In genomic region chr11:43577713-43578478, GRCm38 (mm10) we compare ENCODE assay signal across 21 mouse cellular contexts. TPM values are rescaled to one million over a fixed set of nuclear protein-coding genes. Genes with fewer than 3 reads are reported as not detected.
DNase-seq lines count a peak whose midpoint lies in the region; ATAC-seq and TF ChIP-seq lines count a peak whose summit lies in the region.
"Had no signal": no experiment of that assay in that cellular context is flagged by ENCODE, and none has a peak within 500 bp of the region (broad histone marks: within the 10 kb centered on the region; RNA-seq: fewer than 3 reads in every experiment).

No protein-coding gene starts in this region.

- H3K36me3 ChIP-seq in hindbrain, embryonic 15.5 days: no peaks in the 10 kb centered on the region
- H3K36me3 ChIP-seq in hindbrain, embryonic 13.5 days: peaks cover 16% of the 10 kb centered on the region
- peaks cover 24% of the 10 kb centered on the region; the same call in 1 of the 2 replicates for H3K36me3 ChIP-seq in lung, embryonic 14.5 days (ENCODE audit: insufficient read depth)
- no peaks in the 10 kb centered on the region; the same call in 1 of the 2 replicates for H3K36me3 ChIP-seq in embryonic facial prominence, embryonic 14.5 days (ENCODE audit: control insufficient read depth, insufficient read depth, low read length)

- H3K27me3 ChIP-seq in hindbrain, embryonic 15.5 days: no peaks in the 10 kb centered on the region
- H3K27me3 ChIP-seq in hindbrain, embryonic 13.5 days: no peaks in the 10 kb centered on the region
- H3K27me3 ChIP-seq in lung, embryonic 14.5 days (ENCODE audit: insufficient read depth, low read length): no peaks in the 10 kb centered on the region
- H3K27me3 ChIP-seq in embryonic facial prominence, embryonic 14.5 days (replicated peaks; ENCODE audit: control insufficient read depth, insufficient read depth, low read length): no peaks in the 10 kb centered on the region
- H3K27me3 ChIP-seq: limb, embryonic 15.5 days had no signal

- no peak overlapping the region for H3K9ac ChIP-seq in hindbrain, embryonic 15.5 days
- no peak overlapping the region for H3K9ac ChIP-seq in hindbrain, embryonic 13.5 days
- H3K9ac ChIP-seq in lung, embryonic 14.5 days: no peak overlapping the region
- H3K9ac ChIP-seq in embryonic facial prominence, embryonic 14.5 days (ENCODE audit: low read depth, low read length): no peak overlapping the region
- H3K9ac ChIP-seq: limb, embryonic 15.5 days had no signal

- H3K4me3 ChIP-seq in hindbrain, embryonic 15.5 days: no peak overlapping the region
- H3K4me3 ChIP-seq in hindbrain, embryonic 13.5 days: no peak overlapping the region
- H3K4me3 ChIP-seq in lung, embryonic 14.5 days (ENCODE audit: low read depth, low read length): no peak overlapping the region
- no peak overlapping the region for H3K4me3 ChIP-seq in embryonic facial prominence, embryonic 14.5 days (ENCODE audit: low read depth, low read length)
- H3K4me3 ChIP-seq in layer of hippocampus, adult 2 months: no peak overlapping the region
- H3K4me3 ChIP-seq: erythroblast, embryonic 14.5 days; limb, embryonic 15.5 days had no signal

- peak; percentile 14 for DNase-seq in lung, embryonic 14.5 days
- DNase-seq in lung, postnatal 4 days: no peak
- peak; percentile 27 for DNase-seq in R1 (ENCODE audit: low read depth, low spot score)
- no peak for DNase-seq in embryonic facial prominence, embryonic 14.5 days (ENCODE audit: low spot score)
- no peak for DNase-seq in layer of hippocampus, adult 2 months (ENCODE audit: low spot score in 2 of 2)
- DNase-seq: cerebellum, postnatal 25 days; gastrocnemius, postnatal 14 days; kidney, adult 2 months; thymus, postnatal 4 days had no signal

- H3K4me2 ChIP-seq in hindbrain, embryonic 15.5 days: no peak overlapping the region
- H3K4me2 ChIP-seq in hindbrain, embryonic 13.5 days: no peak overlapping the region
- H3K4me2 ChIP-seq in lung, embryonic 14.5 days: no peak overlapping the region
- no peak overlapping the region for H3K4me2 ChIP-seq in embryonic facial prominence, embryonic 14.5 days (ENCODE audit: low read depth, low read length)
- H3K4me2 ChIP-seq: limb, embryonic 15.5 days had no signal

- 66% methylated on average over 11 of the region's 11 CpGs for WGBS in hindbrain, embryonic 15.5 days
- WGBS in hindbrain, embryonic 13.5 days: 65% methylated on average over 11 of the region's 11 CpGs
- 70% methylated on average over 11 of the region's 11 CpGs for WGBS in lung, embryonic 14.5 days
- WGBS in embryonic facial prominence, embryonic 14.5 days: 53% methylated on average over 11 of the region's 11 CpGs

- no peaks in the 10 kb centered on the region for H3K9me3 ChIP-seq in hindbrain, embryonic 15.5 days
- H3K9me3 ChIP-seq in hindbrain, embryonic 13.5 days: no peaks in the 10 kb centered on the region
- no peaks in the 10 kb centered on the region for H3K9me3 ChIP-seq in lung, embryonic 14.5 days (ENCODE audit: low read depth, low read length)
- H3K9me3 ChIP-seq in embryonic facial prominence, embryonic 14.5 days (ENCODE audit: control insufficient read depth, low read length): no peaks in the 10 kb centered on the region
- H3K9me3 ChIP-seq: limb, embryonic 15.5 days had no signal

- TF ChIP-seq CTCF in lung, embryonic 14.5 days (IDR thresholded peaks at IDR 0.05; ENCODE audit: low read depth): no peak
- TF ChIP-seq CTCF in layer of hippocampus, adult 2 months (conservative IDR thresholded peaks at IDR 0.05): no peak

- 0 out of 2 replicates have a peak, but pooled peaks have one; percentile 23 for ATAC-seq in hindbrain, embryonic 15.5 days (ENCODE audit: low FRiP score, low read depth)
- ATAC-seq in hindbrain, embryonic 13.5 days (ENCODE audit: low FRiP score): no peak
- ATAC-seq in lung, embryonic 14.5 days (ENCODE audit: insufficient read depth): no peak
- ATAC-seq in embryonic facial prominence, embryonic 14.5 days (ENCODE audit: low read depth): peak; percentile 35
- no peak for ATAC-seq in megakaryocyte, adult 5-6 weeks (ENCODE audit: poor library complexity, severe bottlenecking)

- H3K4me1 ChIP-seq in hindbrain, embryonic 15.5 days (replicated peaks): peaks cover 14% of the 10 kb centered on the region
- peaks cover 27% of the 10 kb centered on the region for H3K4me1 ChIP-seq in hindbrain, embryonic 13.5 days (replicated peaks)
- H3K4me1 ChIP-seq in lung, embryonic 14.5 days (ENCODE audit: insufficient read depth): peaks cover 13% of the 10 kb centered on the region; the same call in 1 of the 2 replicates
- peaks cover 9% of the 10 kb centered on the region for H3K4me1 ChIP-seq in embryonic facial prominence, embryonic 14.5 days (ENCODE audit: control insufficient read depth, insufficient read depth, low read length)
- H3K4me1 ChIP-seq: limb, embryonic 15.5 days had no signal

- no peak overlapping the region for H3K27ac ChIP-seq in hindbrain, embryonic 15.5 days (replicated peaks)
- no peak overlapping the region; the same call in 1 of the 2 replicates for H3K27ac ChIP-seq in hindbrain, embryonic 13.5 days
- no peak overlapping the region for H3K27ac ChIP-seq in lung, embryonic 14.5 days (ENCODE audit: low read depth)
- H3K27ac ChIP-seq in embryonic facial prominence, embryonic 14.5 days (replicated peaks; ENCODE audit: low read depth, low read length): no peak overlapping the region
- H3K27ac ChIP-seq in layer of hippocampus, adult 2 months: no peak overlapping the region
- H3K27ac ChIP-seq: limb, embryonic 15.5 days had no signal

RNA-seq across cellular contexts. Expression of gene 4933415A04Rik, which starts 8.9 kb away (rescaled TPM):
- polyA plus RNA-seq in hindbrain, embryonic 15.5 days (2015; fragmentation: Nextera tagmentation; extraction: Ambion mirVana): 3.4 and 3.8 TPM in 2 replicates
- polyA plus RNA-seq in hindbrain, embryonic 13.5 days (2015; fragmentation: Nextera tagmentation; extraction: Ambion mirVana): 6.1 and 7.2 TPM in 2 replicates
- 6.9 and 7.6 TPM in 2 replicates for polyA plus RNA-seq in lung, embryonic 14.5 days (2014; fragmentation: Nextera tagmentation; extraction: Ambion mirVana)
- polyA plus RNA-seq in embryonic facial prominence, embryonic 14.5 days (2014; fragmentation: Nextera tagmentation; extraction: Ambion mirVana): 1.6 and 2.2 TPM in 2 replicates
- total RNA-seq in megakaryocyte, adult 5-6 weeks (2015): not detected in 2 replicates
- not detected in 2 replicates for total RNA-seq in megakaryocyte, adult 5-6 weeks (2017)
- total RNA-seq in layer of hippocampus, adult 2 months (2021): 1 to 10 TPM; 1.9 to 2.4 TPM
- polyA plus RNA-seq: erythroblast, embryonic 14.5 days had no signal

RNA-seq across cellular contexts. Expression of gene Fabp6, which starts 23.4 kb away (rescaled TPM):
- polyA plus RNA-seq in hindbrain, embryonic 15.5 days (2015; fragmentation: Nextera tagmentation; extraction: Ambion mirVana): not detected in 2 replicates
- not detected in 2 replicates for polyA plus RNA-seq in hindbrain, embryonic 13.5 days (2015; fragmentation: Nextera tagmentation; extraction: Ambion mirVana)
- polyA plus RNA-seq in lung, embryonic 14.5 days (2014; fragmentation: Nextera tagmentation; extraction: Ambion mirVana): not detected in 2 replicates
- polyA plus RNA-seq in embryonic facial prominence, embryonic 14.5 days (2014; fragmentation: Nextera tagmentation; extraction: Ambion mirVana): not detected in 2 replicates
- not detected in 2 replicates for total RNA-seq in megakaryocyte, adult 5-6 weeks (2015)
- not detected in 2 replicates for total RNA-seq in megakaryocyte, adult 5-6 weeks (2017)
- not detected for total RNA-seq in layer of hippocampus, adult 2 months (2021)
- total RNA-seq: gastrocnemius, postnatal 14 days; heart, adult 8-10 months; heart, postnatal 25 days; layer of hippocampus, adult 8-10 months had no signal
- polyA plus RNA-seq: erythroblast, embryonic 14.5 days; frontal cortex, adult 2 months; kidney, adult 2 months; lung, embryonic 16.5 days; spleen, adult 2 months; testis, adult 2 months had no signal

RNA-seq across cellular contexts. Expression of gene Ccnjl, which starts 49.3 kb away (rescaled TPM):
- polyA plus RNA-seq in hindbrain, embryonic 15.5 days (2015; fragmentation: Nextera tagmentation; extraction: Ambion mirVana): 12.3 and 13.2 TPM in 2 replicates
- 18.5 and 20.8 TPM in 2 replicates for polyA plus RNA-seq in hindbrain, embryonic 13.5 days (2015; fragmentation: Nextera tagmentation; extraction: Ambion mirVana)
- 28.1 and 32.9 TPM in 2 replicates for polyA plus RNA-seq in lung, embryonic 14.5 days (2014; fragmentation: Nextera tagmentation; extraction: Ambion mirVana)
- polyA plus RNA-seq in embryonic facial prominence, embryonic 14.5 days (2014; fragmentation: Nextera tagmentation; extraction: Ambion mirVana): 8.1 and 9.0 TPM in 2 replicates
- not detected in 2 replicates for total RNA-seq in megakaryocyte, adult 5-6 weeks (2015)
- not detected in 2 replicates for total RNA-seq in megakaryocyte, adult 5-6 weeks (2017)
- total RNA-seq in layer of hippocampus, adult 2 months (2021): 10 to 100 TPM; 10.8 to 15.5 TPM
- polyA plus RNA-seq: erythroblast, embryonic 14.5 days had no signal

Comparison
In these comparisons a context has a peak if more than half of its experiments do, and no peak if none do; other contexts are left out.
1. ATAC-seq: peak in hindbrain, embryonic 15.5 days (single experiment) and embryonic facial prominence, embryonic 14.5 days (single experiment); none in hindbrain, embryonic 13.5 days (single experiment), lung, embryonic 14.5 days (single experiment) and megakaryocyte, adult 5-6 weeks (single experiment).
2. DNase-seq: peak in lung, embryonic 14.5 days (single experiment) and R1 (single experiment); none in lung, postnatal 4 days (0 of 2), embryonic facial prominence, embryonic 14.5 days (single experiment) and layer of hippocampus, adult 2 months (0 of 2).